Mouse (Mus musculus) right cerebral cortex, adult 18-20 months (tissue): ENCODE results near the gene Taf12.

Experiments used
- DNase-seq: peaks from one replicate; pipeline ENCODE4 v3.0.0; 2022; ENCODE audit warnings: mixed read lengths

Gene Taf12

DNA sequence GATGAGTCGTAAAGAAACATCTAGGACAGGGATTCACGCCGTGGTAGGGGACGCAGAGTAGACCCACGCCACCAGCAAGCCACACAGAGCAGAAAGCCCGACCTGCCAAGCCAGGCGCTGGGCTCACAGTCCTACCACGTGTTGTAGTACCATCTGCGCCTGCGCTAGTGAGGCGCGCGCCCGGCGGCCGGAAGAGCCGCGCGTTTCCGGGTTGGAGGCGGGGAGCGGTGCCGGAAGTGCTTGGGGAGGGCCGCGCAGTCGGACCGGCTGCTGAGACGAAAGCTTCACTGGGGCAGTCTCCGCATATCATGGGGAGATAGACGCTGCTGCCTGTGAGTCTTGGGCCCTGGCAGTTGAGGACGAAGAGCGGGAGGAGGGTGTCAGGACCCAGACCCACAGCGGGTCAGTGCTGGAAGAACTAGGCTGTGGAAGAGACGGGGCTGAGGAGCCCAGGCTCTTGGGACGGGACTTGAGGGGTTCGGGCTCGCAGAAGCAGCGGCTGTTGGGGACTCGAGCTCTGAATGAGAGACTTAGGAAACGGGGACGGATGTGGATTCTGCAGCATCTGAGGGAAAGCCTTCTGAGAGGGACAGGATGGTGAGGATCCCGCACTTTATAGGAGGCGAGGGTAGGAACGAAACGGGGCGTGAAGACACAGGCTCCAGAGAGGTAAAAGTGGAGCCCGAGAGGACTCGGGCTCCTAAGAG, at the start of gene Taf12:
Gene Taf12, plus strand, starts transcription at position 220 of the 707 bp plus-strand sequence.
- DNase-seq = peak; percentile 95

DNA sequence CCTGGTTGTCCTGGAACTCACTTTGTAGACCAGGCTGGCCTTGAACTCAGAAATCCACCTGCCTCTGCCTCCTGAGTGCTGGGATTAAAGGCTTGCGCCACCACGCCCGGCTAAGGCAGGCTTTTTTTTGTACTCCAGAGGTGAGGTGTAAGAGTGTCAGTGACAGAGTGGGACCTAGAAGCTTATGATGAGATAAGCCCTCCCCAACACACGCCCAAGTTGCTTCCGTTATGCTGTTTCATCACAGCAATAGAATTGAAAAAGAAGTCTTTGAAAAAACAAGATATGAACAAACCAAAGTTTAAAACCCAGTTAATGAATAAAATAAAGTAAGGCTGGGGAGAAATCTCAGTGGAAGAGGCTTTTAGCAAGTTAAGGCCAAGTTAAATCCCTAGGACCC, 43.8 kb upstream of the Taf12 start:
- no peak for DNase-seq

DNA sequence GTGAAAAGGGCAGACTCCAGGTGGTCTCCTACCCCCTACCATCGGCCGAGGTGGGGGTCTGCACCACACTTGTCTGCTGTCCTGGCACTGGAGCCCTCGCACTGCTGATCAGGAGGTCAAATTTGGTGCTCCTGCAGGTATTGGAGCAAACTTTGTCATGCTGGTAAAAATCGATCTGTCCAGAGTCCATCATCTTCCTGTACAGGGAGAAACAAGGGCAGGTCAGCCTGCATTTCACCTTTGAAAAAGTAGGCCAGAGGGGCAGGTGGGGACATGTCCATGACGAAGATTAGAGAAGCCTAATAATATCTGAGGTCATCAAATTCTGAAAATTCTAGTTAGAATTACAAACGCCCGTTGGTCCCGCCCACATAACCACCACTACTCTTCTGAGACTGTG, 39.5 kb upstream of the Taf12 start:
- no peak for DNase-seq

DNA sequence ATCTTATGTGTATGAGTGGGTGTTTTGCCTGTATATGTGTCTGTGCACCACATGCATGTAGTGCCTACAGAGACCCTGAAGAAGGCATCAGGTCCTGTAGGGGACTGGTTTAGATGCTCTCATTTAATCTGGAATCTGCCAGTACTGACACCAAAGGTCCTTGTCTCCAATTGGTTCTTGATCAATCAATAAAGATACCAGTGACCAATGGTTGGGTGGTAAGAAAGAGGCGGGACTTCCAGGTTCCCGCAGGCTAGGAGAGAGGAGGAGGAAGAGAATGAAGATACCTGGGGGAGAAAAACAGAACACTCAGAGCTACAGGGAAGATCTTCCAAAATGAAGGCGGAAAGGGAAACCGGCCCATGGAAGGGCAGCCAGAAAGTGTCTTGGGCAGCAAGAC, 35.8 kb upstream of the Taf12 start:
- no peak for DNase-seq

DNA sequence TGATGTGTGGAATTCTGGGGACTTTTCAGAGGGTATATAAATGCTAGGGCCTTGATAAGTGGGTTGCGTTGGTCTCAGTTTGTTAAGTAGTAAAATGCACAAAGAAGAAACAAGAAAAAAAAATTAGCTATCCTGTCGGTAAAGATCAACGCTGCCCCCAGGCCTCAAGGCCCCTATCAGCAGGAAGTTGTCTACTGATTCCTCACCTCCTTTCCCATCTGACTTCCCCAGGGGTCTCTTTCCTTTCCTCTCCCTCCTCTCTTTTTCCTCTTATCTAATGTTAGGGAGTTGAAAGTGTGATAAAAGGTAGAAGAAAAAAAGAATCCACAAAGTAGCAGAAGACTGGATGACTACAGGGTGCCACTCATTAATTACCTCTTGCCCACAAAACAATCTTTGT, 33.8 kb upstream of the Taf12 start:
- no peak for DNase-seq

DNA sequence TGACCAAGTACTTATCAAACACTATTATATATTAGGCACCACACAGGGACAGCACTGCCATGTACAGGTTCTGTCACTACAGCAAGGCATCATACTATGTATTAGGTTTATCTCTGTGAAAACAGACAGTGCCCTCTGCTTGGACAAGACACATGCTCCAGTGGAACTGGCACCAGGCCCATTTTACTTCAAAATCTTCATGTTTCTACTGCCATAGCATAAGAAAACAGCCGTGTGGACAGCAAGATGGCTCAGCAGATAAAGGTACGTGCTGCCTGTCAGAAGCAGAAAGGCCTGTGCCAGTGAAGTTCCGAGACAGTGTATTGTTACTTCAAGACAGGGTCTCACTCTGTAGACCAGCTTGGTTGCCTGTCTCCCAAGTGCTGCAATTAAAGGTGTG, 33.0 kb upstream of the Taf12 start:
- no peak for DNase-seq

DNA sequence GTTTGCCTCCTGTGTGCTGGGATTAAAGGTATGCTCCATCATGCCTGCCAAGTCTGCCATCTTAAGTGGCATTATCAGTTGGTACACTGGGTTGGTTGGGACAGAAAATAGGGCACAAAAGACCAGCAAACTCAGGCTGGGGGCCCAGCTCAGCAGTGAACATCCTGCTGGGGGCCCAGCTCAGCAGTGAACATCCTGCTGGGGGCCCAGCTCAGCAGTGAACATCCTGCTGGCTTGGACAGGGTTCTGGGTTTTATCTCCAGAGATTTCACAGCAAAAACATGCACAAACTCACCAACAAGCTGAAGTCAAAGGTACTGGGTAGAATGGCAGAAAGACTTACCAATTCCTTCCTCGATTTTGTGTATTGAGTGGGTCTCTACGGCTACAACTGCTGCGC, 28.5 kb upstream of the Taf12 start:
- no peak for DNase-seq

DNA sequence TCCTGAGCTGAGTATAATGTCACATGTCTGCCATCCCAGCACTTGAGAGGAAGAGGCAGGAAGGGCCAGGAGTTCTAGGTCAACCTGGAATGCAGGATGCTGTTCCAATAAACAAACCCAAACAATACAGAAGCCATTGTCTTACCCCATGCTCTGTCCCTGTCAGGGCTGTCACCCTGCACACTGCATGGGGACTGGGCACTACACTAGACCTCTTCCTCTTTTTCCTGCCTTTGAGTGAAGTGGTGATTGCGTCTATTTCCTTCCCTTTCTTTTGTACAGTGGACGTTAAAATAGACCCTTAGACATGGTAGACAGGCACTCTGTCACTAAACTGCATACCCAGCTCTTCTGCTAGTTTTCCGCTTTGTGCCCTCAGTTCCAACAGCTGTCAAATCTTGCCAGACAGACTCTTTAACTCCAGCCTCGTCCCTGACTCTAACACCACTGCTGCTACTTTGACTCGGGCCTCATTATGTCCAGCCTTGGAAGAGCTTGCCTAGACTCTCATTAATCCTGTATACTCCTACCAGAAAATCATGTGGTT, 26.7 kb upstream of the Taf12 start:
- DNase-seq = no peak

DNA sequence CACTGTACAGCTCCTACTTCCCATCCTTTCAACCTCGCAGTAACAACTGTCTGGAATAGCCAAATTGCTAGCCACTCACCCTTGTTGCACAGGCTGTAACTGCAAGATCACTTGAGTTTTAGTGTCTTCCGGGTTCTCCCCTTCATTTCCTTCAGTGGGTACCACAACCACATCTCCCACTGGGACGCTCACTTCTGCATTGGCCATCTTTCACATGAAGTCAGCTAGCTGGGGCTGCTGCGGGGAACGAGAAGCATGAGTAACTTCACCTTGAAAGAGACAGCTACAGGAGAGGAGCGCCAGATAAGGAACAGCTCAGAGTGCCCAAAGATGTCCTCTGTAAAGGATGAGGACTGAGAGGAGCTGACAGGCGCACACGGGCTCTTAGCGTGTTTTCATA, 22.6 kb upstream of the Taf12 start:
- no peak for DNase-seq

DNA sequence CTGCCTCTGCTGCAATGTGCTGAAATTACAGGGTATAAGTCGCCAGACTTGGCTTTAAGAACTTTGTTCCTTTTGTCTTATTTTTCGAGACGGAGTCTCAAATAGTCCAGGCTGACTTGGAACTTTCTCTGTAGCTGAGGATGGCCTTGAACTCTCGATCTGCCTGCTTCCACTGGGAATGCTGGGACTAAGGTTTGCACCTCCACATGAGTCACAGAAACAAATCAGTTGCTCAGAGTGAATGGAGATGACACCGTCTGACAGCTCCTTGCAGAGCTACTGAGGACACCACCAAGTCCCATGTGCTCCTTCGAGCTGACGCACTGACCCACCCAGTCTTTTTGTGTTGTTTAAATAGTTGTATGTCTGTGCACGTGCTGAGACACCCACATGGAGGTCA, 21.0 kb upstream of the Taf12 start:
- no peak for DNase-seq

DNA sequence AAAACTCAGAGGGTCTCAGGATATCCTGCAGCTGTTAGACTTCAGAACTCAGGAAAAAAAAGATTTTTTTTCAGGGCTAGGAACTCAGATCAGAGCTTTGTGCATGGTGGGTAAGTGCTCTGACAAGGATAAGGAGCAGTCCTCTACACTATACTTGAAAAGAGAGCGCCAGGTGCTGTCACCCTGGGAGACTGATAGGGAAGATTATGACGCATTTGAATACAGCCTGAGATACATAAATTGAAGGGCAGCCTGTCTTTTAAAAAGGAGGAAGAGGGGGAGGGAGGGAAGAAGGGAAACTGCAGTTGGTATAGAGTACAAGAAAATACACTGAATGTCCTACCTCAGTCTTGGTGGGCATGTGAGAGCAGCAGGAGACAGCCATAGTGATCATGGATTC, 20.6 kb upstream of the Taf12 start:
- no peak for DNase-seq

DNA sequence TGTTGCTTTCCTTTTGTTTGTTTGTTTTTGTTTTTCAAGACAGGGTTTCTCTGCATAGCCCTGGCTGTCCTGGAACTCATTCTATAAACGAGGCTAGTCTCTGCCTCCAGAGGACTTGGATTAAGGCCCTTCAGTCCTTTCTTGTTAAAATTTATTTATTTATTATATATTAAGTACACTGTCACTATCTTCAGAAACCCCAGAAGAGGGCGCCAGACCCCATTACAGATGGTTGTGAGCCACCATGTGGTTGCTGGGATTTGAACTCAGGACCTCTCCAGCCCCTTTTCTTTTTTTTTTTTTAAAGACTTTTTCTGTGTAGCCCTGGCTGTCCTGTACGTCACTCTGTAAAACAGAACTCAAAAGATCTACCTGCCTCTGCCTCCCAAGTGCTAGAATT, 19.2 kb upstream of the Taf12 start:
- no peak for DNase-seq

DNA sequence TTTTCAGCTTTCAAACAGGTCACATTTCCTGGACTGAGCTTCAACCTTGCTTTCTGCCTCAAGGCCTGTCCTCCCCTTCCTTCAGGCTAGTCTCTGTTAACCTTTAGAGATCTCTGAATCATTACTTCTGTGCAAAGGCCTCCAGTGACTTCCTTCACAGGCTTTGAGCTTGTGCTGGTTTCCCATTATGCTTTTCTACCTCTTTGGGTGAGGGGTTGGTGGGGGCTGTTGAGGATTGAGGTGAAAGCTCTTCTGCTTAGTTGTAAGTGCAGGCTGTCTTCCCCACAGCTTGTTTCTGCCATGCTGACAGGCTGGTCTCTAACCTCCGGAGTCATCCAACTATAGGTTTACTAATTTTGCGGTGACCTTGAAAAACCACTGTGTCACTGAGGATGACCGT, 17.8 kb upstream of the Taf12 start:
- DNase-seq = no peak

DNA sequence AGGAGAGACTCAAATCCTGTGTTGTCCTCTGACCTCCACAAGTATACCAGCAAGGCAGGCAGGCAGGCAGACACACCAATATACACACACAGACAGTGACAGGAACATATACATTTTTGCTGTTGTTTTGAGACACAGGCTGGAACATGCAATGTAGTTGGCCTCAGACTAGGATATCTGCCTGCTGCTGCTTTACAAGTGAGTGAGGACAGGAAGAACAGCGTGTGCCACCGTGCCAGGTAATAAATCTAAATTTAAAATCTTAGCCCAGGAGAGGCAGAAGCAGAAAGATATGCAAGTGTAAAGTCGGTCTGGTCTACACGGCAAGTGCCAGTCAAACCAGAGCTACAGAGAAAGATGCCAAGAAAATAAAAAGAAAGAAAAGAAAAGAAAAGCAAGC, 14.9 kb upstream of the Taf12 start:
- DNase-seq = no peak

DNA sequence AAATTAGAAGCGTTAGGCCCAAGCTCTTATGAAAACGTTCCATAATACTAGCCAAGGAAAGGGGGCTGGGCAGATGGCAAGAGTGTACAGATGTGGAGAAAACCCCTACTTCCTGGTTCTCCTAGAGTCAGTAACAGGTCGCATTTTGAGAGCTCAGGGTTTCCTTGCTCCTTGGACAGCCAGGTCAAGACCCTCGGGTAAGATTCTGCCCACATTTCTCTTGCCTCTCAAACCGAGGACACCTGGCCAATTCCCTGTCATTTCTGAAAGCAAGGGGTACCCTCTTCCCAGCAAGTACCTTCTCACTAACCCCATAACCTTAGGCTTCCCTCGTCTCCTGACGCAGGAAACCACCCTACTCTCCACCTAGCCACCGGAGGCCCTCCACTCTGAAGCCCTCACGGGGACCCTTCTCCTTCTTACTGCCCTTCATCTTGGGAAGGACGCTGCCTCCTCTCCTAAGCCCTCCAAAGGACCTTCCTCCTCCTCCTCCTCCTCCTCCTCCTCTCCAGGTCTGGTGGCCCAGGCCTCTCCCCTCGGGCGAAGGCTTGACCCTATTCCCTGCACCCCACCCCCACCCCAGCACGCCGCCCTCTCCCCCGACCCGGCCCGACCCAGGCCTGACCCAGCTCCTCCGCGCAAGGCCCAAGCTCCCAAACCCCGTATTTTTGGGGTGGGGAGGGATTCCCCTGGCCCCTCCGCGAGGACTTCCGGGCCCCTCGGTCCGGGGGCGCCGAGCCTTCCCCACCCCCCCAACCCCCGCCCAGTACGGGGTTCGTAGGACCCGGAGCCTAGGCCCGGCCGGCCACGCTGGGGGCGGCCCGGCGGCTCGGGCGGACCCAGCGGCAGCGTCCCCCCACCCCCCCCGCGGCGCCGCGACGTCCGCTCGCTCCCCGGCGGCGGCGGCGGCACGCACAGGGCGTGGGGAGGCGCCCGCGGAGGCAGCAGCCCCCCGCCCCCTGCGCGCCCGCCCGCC, 13.5 kb upstream of the Taf12 start:
- DNase-seq = no peak

DNA sequence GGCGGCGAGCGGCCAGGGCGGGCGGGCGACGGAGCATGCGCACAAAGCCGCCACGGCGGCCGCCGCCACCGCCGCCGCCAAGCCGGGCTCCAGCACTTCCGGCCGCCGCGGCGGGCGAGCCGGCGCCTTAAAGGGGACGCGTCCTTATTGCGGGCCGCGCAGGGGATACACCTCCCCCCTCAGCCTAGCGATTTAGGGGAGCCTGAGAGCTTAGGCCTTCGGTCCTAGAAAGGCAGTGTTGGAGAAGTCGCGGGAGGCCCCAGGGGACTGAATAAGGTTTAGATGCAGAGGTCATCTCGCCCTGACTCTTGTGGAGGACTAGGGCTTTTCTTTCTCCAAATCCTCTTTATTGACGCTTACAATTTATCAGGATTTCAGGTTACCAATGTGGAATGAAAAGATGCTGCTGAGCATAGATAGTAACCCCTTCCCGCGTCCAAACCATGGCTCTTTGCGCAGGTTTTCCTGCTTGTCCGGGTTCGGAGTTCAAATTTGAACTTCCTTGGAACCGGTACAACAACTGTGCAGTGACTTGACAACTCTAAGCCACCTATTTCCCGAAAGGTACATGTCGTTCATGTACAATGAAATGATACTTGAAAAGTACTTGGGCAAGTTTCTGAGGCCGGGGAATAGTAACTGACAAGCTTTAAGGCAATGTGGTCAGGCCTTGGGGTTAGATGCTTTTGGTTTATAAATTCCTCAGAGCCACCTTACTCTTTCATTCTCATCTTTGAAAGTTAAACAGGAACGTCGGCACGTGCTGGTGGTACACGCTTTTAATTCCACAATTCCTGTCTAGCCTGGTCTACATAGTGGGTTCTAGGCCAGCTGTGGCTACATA, 12.4 kb upstream of the Taf12 start, which contains the start of gene Gmeb1:
Gene Gmeb1, minus strand, starts transcription at position 89 of the 844 bp plus-strand sequence.
- DNase-seq = peak; percentile 80

DNA sequence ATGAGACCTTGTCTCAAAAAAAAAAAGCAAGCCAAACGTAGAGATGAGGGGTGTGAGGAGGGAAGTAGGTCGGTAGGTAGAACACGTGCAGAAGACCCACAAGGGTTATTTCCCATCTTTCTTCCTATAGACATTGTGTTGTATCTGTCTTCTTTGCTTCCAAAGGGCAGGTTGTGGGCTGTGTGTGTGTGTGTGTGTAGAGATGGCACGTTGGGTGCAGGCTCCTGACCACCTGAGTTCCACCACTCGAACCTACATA, 11.9 kb upstream of the Taf12 start:
- DNase-seq = no peak

DNA sequence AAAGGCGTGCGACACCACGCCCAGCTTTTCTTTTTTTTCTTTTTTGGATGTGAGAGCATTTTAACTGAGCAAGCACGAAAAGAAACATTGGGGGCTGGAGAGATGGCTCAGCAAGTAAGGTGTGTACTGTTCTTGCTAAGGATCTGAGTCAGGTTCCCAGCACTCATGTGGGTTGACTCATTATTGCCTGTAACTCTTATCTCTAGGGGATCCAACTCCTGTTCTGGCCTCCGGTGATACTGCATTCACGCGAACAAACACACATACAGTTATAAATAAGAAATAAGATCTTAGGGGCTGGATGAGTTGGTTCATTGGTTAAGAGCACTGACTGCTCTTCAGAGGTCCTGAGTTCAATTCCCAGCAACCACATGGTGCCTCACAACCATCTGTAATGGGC, 10.9 kb upstream of the Taf12 start:
- DNase-seq = no peak

DNA sequence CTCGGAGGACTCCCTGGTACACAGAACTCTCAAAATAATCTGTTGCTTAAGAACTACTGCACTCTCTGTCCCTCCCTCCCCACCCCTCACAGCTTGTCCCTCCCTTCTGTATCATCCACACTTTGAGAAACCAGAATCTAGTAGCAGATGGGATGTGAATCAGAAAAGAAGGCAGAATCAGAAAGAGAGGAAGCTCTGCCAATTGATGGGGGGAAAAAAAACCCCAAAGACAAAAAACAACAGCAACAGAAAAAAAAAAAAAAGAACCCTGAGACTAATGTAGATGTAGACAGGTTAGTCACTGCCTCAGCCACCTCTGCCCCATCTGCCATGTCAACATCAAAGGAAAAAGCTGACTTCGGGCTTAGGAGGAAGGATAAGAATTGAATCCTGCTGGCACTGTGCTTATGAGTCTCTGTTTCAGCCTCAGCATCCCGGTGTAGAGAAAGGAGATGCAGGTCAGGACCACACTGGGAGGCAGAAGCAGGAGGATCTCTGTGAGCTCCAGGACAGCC, 7.3 kb upstream of the Taf12 start:
- no peak for DNase-seq

DNA sequence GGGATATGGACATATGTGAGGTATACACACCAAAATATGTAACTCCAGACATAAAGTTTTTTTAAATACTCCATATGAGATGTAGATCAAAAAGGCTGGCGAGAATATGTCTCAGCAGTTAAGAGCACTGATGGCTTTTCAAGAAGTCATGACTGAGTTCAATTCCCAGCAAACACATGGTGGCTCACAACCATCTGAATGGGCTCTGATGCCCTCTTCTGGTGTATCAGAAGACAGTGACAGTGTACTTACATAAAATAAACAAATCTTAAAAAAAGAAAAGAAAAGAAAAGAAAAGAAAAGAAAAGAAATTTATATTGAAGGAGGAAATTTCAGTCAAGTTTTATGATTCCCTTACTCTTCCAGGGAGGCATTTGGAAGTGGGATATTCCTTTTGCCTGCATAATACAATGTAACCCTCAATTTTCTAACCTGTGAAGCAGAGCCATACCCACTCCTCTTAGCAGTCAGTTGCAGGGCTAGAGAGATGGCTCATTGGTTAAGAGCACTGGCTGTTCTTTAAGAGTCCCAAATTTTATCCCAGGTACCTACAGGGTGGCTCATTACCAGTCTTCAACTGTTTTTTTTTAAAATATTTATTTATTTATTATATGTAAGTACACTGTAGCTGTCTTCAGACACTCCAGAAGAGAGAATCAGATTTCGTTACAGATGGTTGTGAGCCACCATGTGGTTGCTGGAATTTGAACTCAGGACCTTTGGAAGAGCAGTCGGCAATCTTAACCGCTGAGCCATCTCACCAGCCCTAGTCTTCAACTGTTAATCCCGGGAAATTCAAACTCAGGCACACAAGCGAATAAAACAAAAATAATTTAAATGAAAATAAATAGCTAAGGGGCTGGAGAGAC, 5.1 kb upstream of the Taf12 start:
- no peak for DNase-seq

DNA sequence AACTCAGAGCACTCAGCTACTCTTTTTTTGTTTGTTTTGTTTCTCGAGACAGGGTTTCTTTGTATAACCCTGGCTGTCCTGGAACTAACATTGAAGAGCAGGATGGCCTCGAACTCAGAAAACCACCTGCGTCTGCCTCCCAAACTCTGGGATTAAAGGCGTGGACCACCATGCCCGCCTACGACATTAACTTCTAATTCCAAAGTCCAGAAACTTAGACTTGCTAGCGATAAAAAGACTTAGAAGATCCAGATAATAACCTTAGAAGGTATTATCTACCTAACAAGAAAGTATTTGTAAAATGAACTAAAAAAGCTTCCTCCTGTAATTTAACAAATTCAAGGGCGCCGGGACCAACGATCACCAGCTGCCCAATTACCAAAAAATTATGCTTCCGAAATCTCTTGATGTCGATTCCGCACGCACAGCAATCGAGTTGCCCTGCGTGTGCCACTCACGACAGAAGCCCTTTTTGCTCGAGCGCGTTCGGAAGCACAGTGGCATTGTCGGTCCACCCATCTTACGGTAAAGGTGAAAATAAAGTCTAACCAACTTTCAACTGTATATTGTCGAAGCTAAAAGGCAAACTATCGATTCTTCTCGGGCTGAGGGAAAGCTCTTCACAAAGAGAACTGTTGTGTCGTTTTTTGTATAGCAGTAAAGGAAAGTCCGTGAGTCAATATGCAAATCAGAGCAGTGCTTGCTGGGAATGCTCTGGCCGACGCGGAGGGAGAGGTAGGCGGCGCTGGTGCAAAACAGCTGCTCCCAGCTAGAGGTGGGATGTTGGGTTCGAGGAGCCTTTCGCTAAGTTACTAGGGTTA, 4.2 kb upstream of the Taf12 start:
- DNase-seq = peak; percentile 90
